ENCODE assay signal across 21 mouse cellular contexts in genomic region chr11:87212313-87212712, GRCm38 (mm10).
A peak's percentile ranks its signal among the peaks of the same experiment; 100 is the strongest.
DNase-seq lines count a peak whose midpoint lies in the region; ATAC-seq and TF ChIP-seq lines count a peak whose summit lies in the region.
"Had no signal": no experiment of that assay in that cellular context is flagged by ENCODE, and none has a peak within 500 bp of the region (broad histone marks: within the 10 kb centered on the region; RNA-seq: fewer than 3 reads in every experiment).

No protein-coding gene starts in this region.

- H3K27ac ChIP-seq in liver, adult 2 months (replicated peaks; ENCODE audit: insufficient read depth, low read depth, low read length): no peak overlapping the region
- no peak overlapping the region for H3K27ac ChIP-seq in hindbrain, embryonic 11.5 days (ENCODE audit: low read depth, low read length)
- H3K27ac ChIP-seq: embryonic facial prominence, embryonic 10.5 days; forebrain, embryonic 13.5 days; hindbrain, embryonic 13.5 days; lung, embryonic 15.5 days; midbrain, embryonic 13.5 days had no signal

- H3K27me3 ChIP-seq in liver, adult 2 months (ENCODE audit: control insufficient read depth, insufficient read depth, low read length): no peaks in the 10 kb centered on the region
- no peaks in the 10 kb centered on the region for H3K27me3 ChIP-seq in hindbrain, embryonic 11.5 days (ENCODE audit: control insufficient read depth, insufficient read depth, low read length)
- H3K27me3 ChIP-seq: forebrain, embryonic 13.5 days; hindbrain, embryonic 13.5 days; lung, embryonic 15.5 days; midbrain, embryonic 13.5 days had no signal

- no peak overlapping the region for H3K9ac ChIP-seq in liver, adult 2 months (ENCODE audit: low read depth, low read length)
- no peak overlapping the region for H3K9ac ChIP-seq in hindbrain, embryonic 11.5 days (ENCODE audit: low read depth, low read length)
- H3K9ac ChIP-seq: forebrain, embryonic 13.5 days; hindbrain, embryonic 13.5 days; lung, embryonic 15.5 days had no signal

- no peaks in the 10 kb centered on the region for H3K79me2 ChIP-seq in liver, adult 2 months (ENCODE audit: control insufficient read depth, insufficient read depth, low read length)

- no peak for TF ChIP-seq POLR2A in liver, adult 2 months (IDR thresholded peaks at IDR 0.05; ENCODE audit: extremely low read depth, insufficient read depth, low read length)

- no peaks in the 10 kb centered on the region for H3K9me3 ChIP-seq in hindbrain, embryonic 11.5 days (ENCODE audit: control insufficient read depth, low read length)
- H3K9me3 ChIP-seq: embryonic facial prominence, embryonic 10.5 days; forebrain, embryonic 13.5 days; hindbrain, embryonic 13.5 days; lung, embryonic 15.5 days; midbrain, embryonic 13.5 days had no signal

- no peak for TF ChIP-seq CTCF in liver, adult 2 months (IDR thresholded peaks at IDR 0.05; ENCODE audit: low read depth, low read length)

- 76% methylated on average over 5 of the region's 5 CpGs for WGBS in liver, adult 2 months
- WGBS in hindbrain, embryonic 11.5 days: 79% methylated on average over 5 of the region's 5 CpGs

- peak; percentile 15 for DNase-seq in liver, adult 2 months (ENCODE audit: extremely low read depth, low read depth, low spot score)
- DNase-seq in liver: no peak
- DNase-seq in 416B (ENCODE audit: low read depth): peak; percentile 58
- DNase-seq in MEL-GATA-1-ER (ENCODE audit: extremely low read depth, low read depth): peak; percentile 3
- no peak for DNase-seq in right cerebral cortex, postnatal 4 days
- no peak for DNase-seq in gastrocnemius, adult 8-10 months (ENCODE audit: low spot score in 2 of 2)
- DNase-seq in hindbrain, embryonic 11.5 days (ENCODE audit: low spot score): no peak
- DNase-seq: adrenal gland, postnatal 25 days; cerebellum, adult 18-20 months; gastrocnemius, postnatal 14 days; kidney, adult 9 months; kidney, postnatal 36 days; left cerebral cortex, postnatal 4 days; retina, postnatal 1 day had no signal

- ATAC-seq in megakaryocyte, adult 5-6 weeks (ENCODE audit: poor library complexity, severe bottlenecking): peak; percentile 84
- no peak for ATAC-seq in hindbrain, embryonic 11.5 days (ENCODE audit: low FRiP score)
- ATAC-seq: forebrain, embryonic 13.5 days; midbrain, embryonic 13.5 days had no signal

- H3K4me1 ChIP-seq in liver, adult 2 months (ENCODE audit: control insufficient read depth, insufficient read depth, low read length): no peaks in the 10 kb centered on the region
- H3K4me1 ChIP-seq in hindbrain, embryonic 11.5 days (replicated peaks; ENCODE audit: control insufficient read depth, insufficient read depth, low read length): no peaks in the 10 kb centered on the region
- H3K4me1 ChIP-seq: embryonic facial prominence, embryonic 10.5 days; forebrain, embryonic 13.5 days; hindbrain, embryonic 13.5 days; lung, embryonic 15.5 days; midbrain, embryonic 13.5 days had no signal

- peaks cover 4% of the 10 kb centered on the region for H3K36me3 ChIP-seq in liver, adult 2 months (ENCODE audit: control insufficient read depth, insufficient read depth, low read length)
- H3K36me3 ChIP-seq in hindbrain, embryonic 11.5 days (ENCODE audit: control insufficient read depth, insufficient read depth, low read length): no peaks in the 10 kb centered on the region

- no peak overlapping the region for H3K4me2 ChIP-seq in hindbrain, embryonic 11.5 days (replicated peaks; ENCODE audit: low read depth, low read length)
- H3K4me2 ChIP-seq: forebrain, embryonic 13.5 days; hindbrain, embryonic 13.5 days; liver, embryonic 11.5 days; lung, embryonic 15.5 days; midbrain, embryonic 13.5 days had no signal

- no peak overlapping the region for H3K4me3 ChIP-seq in liver, adult 2 months (ENCODE audit: insufficient read depth, low read depth, low read length)
- H3K4me3 ChIP-seq in hindbrain, embryonic 11.5 days (ENCODE audit: low read depth, low read length): no peak overlapping the region
- H3K4me3 ChIP-seq: embryonic facial prominence, embryonic 10.5 days; forebrain, embryonic 13.5 days; hindbrain, embryonic 13.5 days; lung, embryonic 15.5 days; midbrain, embryonic 13.5 days had no signal

Comparison
In these comparisons a context has a peak if more than half of its experiments do, and no peak if none do; other contexts are left out.
1. DNase-seq: peak in liver, adult 2 months (single experiment), 416B (single experiment) and MEL-GATA-1-ER (single experiment); none in liver (single experiment), right cerebral cortex, postnatal 4 days (single experiment), gastrocnemius, adult 8-10 months (0 of 2) and hindbrain, embryonic 11.5 days (single experiment).